Mouse (Mus musculus) cortical plate, adult 2 months (tissue): ENCODE results near the gene Pip5k1c.

ENCODE experiments used
- CTCF ChIP-seq: fragments of 200-500 bp; IDR thresholded peaks from 2 replicates; pipeline ENCODE4 v1.5.1; 2011; ENCODE audit warnings: mild to moderate bottlenecking, control low read depth, low read length; ENCODE audit not compliant: insufficient read depth; ENCODE audit errors: extremely low read depth
- POLR2A ChIP-seq: fragments of 200-500 bp; IDR thresholded peaks from 2 replicates; pipeline ENCODE4 v1.6.1; 2011; ENCODE audit warnings: mild to moderate bottlenecking, low read length, control low read depth; ENCODE audit not compliant: insufficient read depth; ENCODE audit errors: extremely low read depth

DNA sequence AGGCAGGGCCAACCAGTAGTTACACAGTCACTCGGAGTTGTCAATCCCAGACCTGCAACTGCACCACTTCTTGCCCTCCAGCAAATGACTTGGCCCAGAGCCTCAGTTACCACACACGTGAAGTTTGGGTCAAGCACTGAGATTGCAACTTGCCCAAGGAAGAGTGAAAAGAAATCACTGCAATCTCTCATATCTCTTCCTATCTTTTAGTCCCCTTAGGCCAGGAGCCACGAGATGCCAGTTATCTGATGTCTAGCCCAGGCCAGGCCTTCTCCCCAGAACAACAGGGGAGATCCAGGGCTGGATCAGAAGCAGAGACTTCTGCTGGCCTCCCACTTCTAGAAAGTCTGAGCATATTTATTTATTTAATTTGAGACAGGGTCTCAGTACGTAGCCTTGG is 62.8 kb downstream of the Pip5k1c start:
- TF ChIP-seq POLR2A (no peak), CTCF (no peak)
